Mouse (Mus musculus) inflammation-experienced regulatory T-cells, adult 6 months (primary cell): ENCODE measurements around the gene Itpa. TPM values are rescaled to one million over a fixed set of nuclear protein-coding genes. Genes with fewer than 3 reads are reported as not detected.
"Not testable (repeated sequence)": the region's sequence is repeated elsewhere in the genome, so short reads cannot be mapped to it uniquely, and the experiment has no call there.

ENCODE experiments used
- ATAC-seq: one replicate; pipeline ENCODE4 v1.8.0; 2017
- polyA plus RNA-seq, 3 experiments: library from polyadenylated mRNA; unstranded; fragments of 100-300 nt; shearing (Covaris generic); gene quantifications; one replicate each; pipeline ENCODE4 v1.2.1; 2017

The Itpa gene
- 10 to 100 TPM; 37.0 to 51.3 (median 51.2) TPM for polyA plus RNA-seq

- ATAC-seq = peak; percentile 86
These were observed at the start of gene Itpa for GRCm38 (mm10) chr2:130667559-130667958. Gene Itpa, plus strand, starts transcription at chr2:130667610.

- ATAC-seq = no peak
These were observed 48.4 kb upstream of the Itpa start for GRCm38 (mm10) chr2:130618972-130619371.

GRCm38 (mm10) chr2:130628424-130628823 is 39.0 kb upstream of the Itpa start:
- no peak for ATAC-seq

- peak; percentile 23 for ATAC-seq
These were observed 38.2 kb upstream of the Itpa start for GRCm38 (mm10) chr2:130629080-130629838.

GRCm38 (mm10) chr2:130629839-130630203 is 37.6 kb upstream of the Itpa start, which contains the start of the genes Fastkd5 and Ubox5:
Gene Fastkd5, minus strand, starts transcription at chr2:130630027.
Gene Ubox5, minus strand, starts transcription at chr2:130630038.
- ATAC-seq = peak; percentile 90

GRCm38 (mm10) chr2:130632416-130632815 is 35.0 kb upstream of the Itpa start:
- ATAC-seq = no peak

- no peak for ATAC-seq
These were observed 34.3 kb upstream of the Itpa start for GRCm38 (mm10) chr2:130632887-130633675.

- ATAC-seq = no peak
These were observed 33.2 kb upstream of the Itpa start for GRCm38 (mm10) chr2:130634006-130634738.

- peak; percentile 29 for ATAC-seq
These were observed 32.5 kb upstream of the Itpa start for GRCm38 (mm10) chr2:130634739-130635411.

GRCm38 (mm10) chr2:130635847-130636246 is 31.6 kb upstream of the Itpa start:
- ATAC-seq = peak; percentile 20

- no peak for ATAC-seq
These were observed 29.3 kb upstream of the Itpa start for GRCm38 (mm10) chr2:130638101-130638611.

- ATAC-seq = no peak
These were observed 28.1 kb upstream of the Itpa start for GRCm38 (mm10) chr2:130639276-130639675.

GRCm38 (mm10) chr2:130641351-130642025 is 25.9 kb upstream of the Itpa start:
- ATAC-seq = no peak

GRCm38 (mm10) chr2:130642197-130642660 is 25.2 kb upstream of the Itpa start:
- peak; percentile 40 for ATAC-seq

GRCm38 (mm10) chr2:130642684-130643369 is 24.6 kb upstream of the Itpa start, which contains the start of gene Lzts3:
Gene Lzts3, minus strand, starts transcription at chr2:130642803.
- peak; percentile 89 for ATAC-seq

GRCm38 (mm10) chr2:130645198-130645597 is 22.2 kb upstream of the Itpa start:
- ATAC-seq = no peak

GRCm38 (mm10) chr2:130649028-130649427 is 18.4 kb upstream of the Itpa start:
- not testable (repeated sequence) for ATAC-seq

- no peak for ATAC-seq
These were observed 14.1 kb upstream of the Itpa start for GRCm38 (mm10) chr2:130653303-130653702.

- no peak for ATAC-seq
These were observed 13.7 kb upstream of the Itpa start for GRCm38 (mm10) chr2:130653760-130654159.

GRCm38 (mm10) chr2:130655660-130656339 is 11.6 kb upstream of the Itpa start:
- no peak for ATAC-seq
